Mouse (Mus musculus) heart, embryonic 10.5 days (tissue): Measurements from ENCODE around the gene Cer1. TPM values are rescaled to one million over a fixed set of nuclear protein-coding genes. Genes with fewer than 3 reads are reported as not detected.

Experiments
- DNase-seq: peaks from one replicate; pipeline ENCODE4 v3.0.0-alpha.2; 2017; ENCODE audit warnings: low spot score
- H3K27ac ChIP-seq: fragments of 300-500 bp; sonication (generic); 2 replicates; pipeline ENCODE4 v1.5.1; 2016; ENCODE audit warnings: mild to moderate bottlenecking
- H3K27me3 ChIP-seq: fragments of 300-500 bp; sonication (generic); 2 replicates; pipeline ENCODE4 v1.6.1; 2016; ENCODE audit warnings: mild to moderate bottlenecking; ENCODE audit not compliant: poor library complexity, insufficient read depth, severe bottlenecking
- H3K36me3 ChIP-seq: fragments of 300-500 bp; sonication (generic); 2 replicates; pipeline ENCODE4 v1.6.1; 2016; ENCODE audit warnings: mild to moderate bottlenecking, moderate library complexity
- H3K4me1 ChIP-seq: fragments of 300-500 bp; sonication (generic); 2 replicates; pipeline ENCODE4 v1.6.1; 2016; ENCODE audit warnings: mild to moderate bottlenecking
- H3K4me3 ChIP-seq: fragments of 300-500 bp; sonication (generic); 2 replicates; pipeline ENCODE4 v1.5.1; 2016; ENCODE audit warnings: mild to moderate bottlenecking, moderate library complexity
- H3K9me3 ChIP-seq: fragments of 300-500 bp; sonication (generic); 2 replicates; pipeline ENCODE4 v1.6.1; 2016; ENCODE audit warnings: mild to moderate bottlenecking, moderate library complexity
- WGBS: fragments of 180-500 bp; shearing (Covaris S2); methylation state at CpG from one replicate; pipeline ENCODE4 v1.1.7; 2016; 5-methylcytosine and 5-hydroxymethylcytosine counted together
- polyA plus RNA-seq: library from polyadenylated mRNA; unstranded; fragments of >200 nt; fragmentation: Nextera tagmentation; extraction: Ambion mirVana; gene quantifications from 2 replicates; pipeline ENCODE4 v1.2.1, GENCODE M21; 2016

Cer1 gene
- polyA plus RNA-seq, 1 experiment from 2014 or later, result not detected

- DNase-seq, result no peak
- Histone ChIP-seq H3K27me3 (no peaks in the 10 kb centered on the region), H3K9me3 (no peaks in the 10 kb centered on the region), H3K4me1 (no peaks in the 10 kb centered on the region), H3K36me3 (no peaks in the 10 kb centered on the region), H3K4me3 (no peak overlapping the region), H3K27ac (no peak overlapping the region)
- WGBS, result 79% methylated on average over 7 of the region's 7 CpGs
Observed at GRCm38 (mm10) chr4:82891049-82891448, 6.1 kb upstream of the Cer1 start.

- H3K27ac ChIP-seq, result no peak overlapping the region
- WGBS, result 86% methylated on average over 4 of the region's 4 CpGs
Observed at GRCm38 (mm10) chr4:82890585-82890984, 5.6 kb upstream of the Cer1 start.

GRCm38 (mm10) chr4:82886148-82886547 lies 1.2 kb upstream of the Cer1 start:
- Histone ChIP-seq H3K4me1 (no peaks in the 10 kb centered on the region), H3K27ac (no peak overlapping the region), H3K27me3 (no peaks in the 10 kb centered on the region), H3K9me3 (no peaks in the 10 kb centered on the region), H3K36me3 (no peaks in the 10 kb centered on the region), H3K4me3 (no peak overlapping the region)
- 47% methylated on average over 2 of the region's 2 CpGs for WGBS
- no peak for DNase-seq

More at GRCm38 (mm10) chr4:82890585-82890984, 5.6 kb upstream of the Cer1 start:
- H3K27me3 ChIP-seq, result no peaks in the 10 kb centered on the region
- no peaks in the 10 kb centered on the region for H3K4me1 ChIP-seq
- H3K36me3 ChIP-seq, result no peaks in the 10 kb centered on the region
- H3K9me3 ChIP-seq, result no peaks in the 10 kb centered on the region
- no peak for DNase-seq
- H3K4me3 ChIP-seq, result no peak overlapping the region

- H3K4me3 ChIP-seq, result no peak overlapping the region
- no peaks in the 10 kb centered on the region for H3K4me1 ChIP-seq
- H3K27me3 ChIP-seq, result no peaks in the 10 kb centered on the region
- H3K27ac ChIP-seq, result no peak overlapping the region
- DNase-seq, result no peak
- no peaks in the 10 kb centered on the region for H3K9me3 ChIP-seq
- H3K36me3 ChIP-seq, result no peaks in the 10 kb centered on the region
- WGBS, result 41% methylated on average over 1 of the region's 1 CpGs
Observed at GRCm38 (mm10) chr4:82885535-82885913, 576 bp upstream of the Cer1 start.

DNA sequence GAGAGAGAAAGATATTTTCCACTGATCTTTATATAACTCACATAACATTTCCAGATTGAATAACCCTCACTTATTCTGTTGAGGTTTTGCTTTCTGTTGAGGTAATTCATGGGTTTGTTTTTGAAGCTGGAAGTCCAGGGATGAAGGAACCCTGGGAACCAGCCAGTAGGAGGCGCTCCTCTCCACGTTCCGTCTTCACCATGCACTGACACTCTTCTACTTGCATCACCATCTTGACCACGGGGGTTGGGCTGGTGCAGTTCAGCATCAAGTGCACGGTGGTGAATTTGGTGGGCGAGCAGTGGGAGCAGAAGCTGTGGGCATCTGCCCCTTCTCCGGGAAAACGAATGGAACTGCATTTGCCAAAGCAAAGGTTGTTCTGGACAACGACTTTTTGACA lies 2.4 kb downstream of the Cer1 start:
- no peaks in the 10 kb centered on the region for H3K27me3 ChIP-seq
- H3K4me1 ChIP-seq, result no peaks in the 10 kb centered on the region
- no peaks in the 10 kb centered on the region for H3K36me3 ChIP-seq
- H3K27ac ChIP-seq, result no peak overlapping the region
- 77% methylated on average over 9 of the region's 9 CpGs for whole genome bisulfite sequencing
- DNase-seq, result no peak
- no peak overlapping the region for H3K4me3 ChIP-seq
- no peaks in the 10 kb centered on the region for H3K9me3 ChIP-seq

- Histone ChIP-seq H3K27me3 (no peaks in the 10 kb centered on the region), H3K27ac (no peak overlapping the region), H3K36me3 (no peaks in the 10 kb centered on the region), H3K9me3 (no peaks in the 10 kb centered on the region), H3K4me3 (no peak overlapping the region), H3K4me1 (no peaks in the 10 kb centered on the region)
- 86% methylated on average over 3 of the region's 3 CpGs for WGBS
- DNase-seq, result no peak
Observed at GRCm38 (mm10) chr4:82881366-82881765, 3.6 kb downstream of the Cer1 start.

- no peak overlapping the region for H3K27ac ChIP-seq
- H3K4me3 ChIP-seq, result no peak overlapping the region
- DNase-seq, result no peak
- no peaks in the 10 kb centered on the region for H3K9me3 ChIP-seq
- H3K27me3 ChIP-seq, result no peaks in the 10 kb centered on the region
- no peaks in the 10 kb centered on the region for H3K4me1 ChIP-seq
- WGBS, result 79% methylated on average over 2 of the region's 2 CpGs
- H3K36me3 ChIP-seq, result no peaks in the 10 kb centered on the region
Observed at GRCm38 (mm10) chr4:82880243-82880642, 4.7 kb downstream of the Cer1 start.

DNA sequence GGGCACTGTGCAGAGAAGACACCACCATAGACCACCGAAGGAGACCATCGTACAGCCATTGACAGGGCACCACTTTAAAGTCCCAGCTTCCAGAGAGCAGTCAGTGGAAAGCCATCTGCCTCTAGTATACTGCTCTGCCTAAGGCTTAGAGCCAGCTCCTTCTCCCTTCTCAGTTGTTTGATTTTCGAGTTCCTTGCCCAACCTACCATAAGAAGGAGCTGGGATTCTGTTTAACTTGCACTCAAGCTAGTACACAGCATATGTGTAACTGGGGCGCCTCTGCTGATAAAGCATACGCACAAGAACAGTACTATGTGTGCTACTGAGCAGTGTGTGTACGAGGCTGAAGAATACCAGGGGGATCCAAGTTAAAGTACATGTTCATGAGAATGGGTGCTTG lies 5.8 kb downstream of the Cer1 start:
- WGBS, result 84% methylated on average over 6 of the region's 6 CpGs
- no peaks in the 10 kb centered on the region for H3K36me3 ChIP-seq
- no peak for DNase-seq
- H3K27ac ChIP-seq, result no peak overlapping the region
- H3K4me1 ChIP-seq, result no peaks in the 10 kb centered on the region
- no peaks in the 10 kb centered on the region for H3K27me3 ChIP-seq
- H3K9me3 ChIP-seq, result no peaks in the 10 kb centered on the region
- no peak overlapping the region for H3K4me3 ChIP-seq

DNA sequence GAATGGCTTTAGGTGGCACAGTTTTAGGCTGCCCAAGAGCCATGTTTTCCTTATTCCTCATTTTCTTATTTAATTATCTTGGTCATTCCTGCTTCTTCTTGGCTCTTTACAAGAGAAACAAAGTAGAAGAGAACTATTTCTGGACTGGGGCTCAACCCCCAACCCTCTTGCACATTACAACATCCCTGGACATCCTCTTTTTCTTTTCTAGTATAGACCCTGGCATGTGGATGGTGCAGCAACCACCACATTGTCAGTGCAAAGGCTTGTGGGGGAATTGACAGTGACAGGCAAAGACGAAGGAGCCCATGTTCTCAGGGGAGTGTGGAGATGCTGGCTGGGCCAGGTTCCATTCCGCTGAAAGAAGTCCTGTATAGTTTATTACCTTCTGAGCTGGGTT lies 8.3 kb downstream of the Cer1 start:
- Histone ChIP-seq H3K9me3 (no peaks in the 10 kb centered on the region), H3K27me3 (no peaks in the 10 kb centered on the region), H3K36me3 (no peaks in the 10 kb centered on the region), H3K4me3 (no peak overlapping the region), H3K4me1 (no peaks in the 10 kb centered on the region), H3K27ac (no peak overlapping the region)
- DNase-seq, result no peak
- 80% methylated on average over 2 of the region's 2 CpGs for WGBS

- DNase-seq, result no peak
- Histone ChIP-seq H3K27me3 (no peaks in the 10 kb centered on the region), H3K27ac (no peak overlapping the region), H3K9me3 (no peaks in the 10 kb centered on the region), H3K4me1 (no peaks in the 10 kb centered on the region), H3K36me3 (no peaks in the 10 kb centered on the region), H3K4me3 (no peak overlapping the region)
- 64% methylated on average over 4 of the region's 4 CpGs for WGBS
Observed at GRCm38 (mm10) chr4:82875532-82875931, 9.4 kb downstream of the Cer1 start.

GRCm38 (mm10) chr4:82874791-82875190 lies 10.2 kb downstream of the Cer1 start:
- DNase-seq, result no peak
- Histone ChIP-seq H3K9me3 (no peaks in the 10 kb centered on the region), H3K27ac (no peak overlapping the region), H3K36me3 (no peaks in the 10 kb centered on the region), H3K4me1 (no peaks in the 10 kb centered on the region), H3K4me3 (no peak overlapping the region), H3K27me3 (no peaks in the 10 kb centered on the region)
- WGBS, result 65% methylated on average over 4 of the region's 4 CpGs

- Histone ChIP-seq H3K27ac (no peak overlapping the region), H3K27me3 (no peaks in the 10 kb centered on the region), H3K4me3 (no peak overlapping the region), H3K4me1 (no peaks in the 10 kb centered on the region), H3K9me3 (no peaks in the 10 kb centered on the region), H3K36me3 (no peaks in the 10 kb centered on the region)
- DNase-seq, result no peak
- 75% methylated on average over 4 of the region's 4 CpGs for WGBS
Observed at GRCm38 (mm10) chr4:82872548-82872947, 12.4 kb downstream of the Cer1 start.

- 43% methylated on average over 6 of the region's 6 CpGs for WGBS
- no peak for DNase-seq
- H3K27ac ChIP-seq, result no peak overlapping the region
Observed at GRCm38 (mm10) chr4:82872121-82872520, 12.8 kb downstream of the Cer1 start.

DNA sequence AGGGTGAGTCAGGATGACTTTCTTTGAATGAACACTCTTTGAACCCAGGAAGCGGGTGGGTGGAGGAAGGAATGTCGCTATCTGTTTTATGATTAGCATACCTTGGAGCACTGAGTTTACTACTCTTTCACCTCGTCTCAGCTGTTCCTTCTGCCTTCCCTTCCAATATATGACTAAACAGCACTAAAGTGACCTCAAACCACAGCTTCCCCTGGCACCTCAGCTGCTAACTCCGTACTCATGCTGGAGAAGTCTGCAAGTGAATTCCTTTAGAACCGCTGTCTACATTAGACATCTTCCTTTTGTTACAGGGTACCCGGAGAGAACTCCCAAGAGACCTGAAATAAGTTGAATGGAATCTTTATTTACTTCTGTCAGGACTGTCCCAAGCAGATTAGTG lies 14.0 kb downstream of the Cer1 start:
- Histone ChIP-seq H3K9me3 (no peaks in the 10 kb centered on the region), H3K27ac (no peak overlapping the region), H3K4me1 (no peaks in the 10 kb centered on the region), H3K27me3 (no peaks in the 10 kb centered on the region), H3K4me3 (no peak overlapping the region), H3K36me3 (no peaks in the 10 kb centered on the region)
- 71% methylated on average over 6 of the region's 6 CpGs for WGBS
- DNase-seq, result no peak

More at GRCm38 (mm10) chr4:82872121-82872520, 12.8 kb downstream of the Cer1 start:
- Histone ChIP-seq H3K4me1 (no peaks in the 10 kb centered on the region), H3K9me3 (no peaks in the 10 kb centered on the region), H3K4me3 (no peak overlapping the region), H3K27me3 (no peaks in the 10 kb centered on the region), H3K36me3 (no peaks in the 10 kb centered on the region)
